Mouse (Mus musculus) kidney, embryonic 14.5 days (tissue): ENCODE data around the gene Cdh10. TPM values are rescaled to one million over a fixed set of nuclear protein-coding genes. Genes with fewer than 3 reads are reported as not detected.
A peak's percentile ranks its signal among the peaks of the same experiment; 100 is the strongest.

Experiments used
- ATAC-seq: fragments of 200-750 bp; cut with Nextera tagmentation; 2 replicates; pipeline ENCODE4 v1.8.0; 2017; ENCODE audit warnings: moderate number of reproducible peaks, mild to moderate bottlenecking, moderate TSS enrichment, moderate library complexity; ENCODE audit not compliant: low FRiP score, low TSS enrichment
- H3K27ac ChIP-seq: fragments of 300-500 bp; sonication (generic); 2 replicates; pipeline ENCODE4 v1.5.1; 2014; ENCODE audit warnings: low read depth, mild to moderate bottlenecking, low read length, moderate library complexity, mixed read lengths
- H3K27me3 ChIP-seq: fragments of 300-500 bp; sonication (generic); 2 replicates; pipeline ENCODE4 v1.6.1; 2014; ENCODE audit warnings: mild to moderate bottlenecking, low read length; ENCODE audit not compliant: control insufficient read depth, insufficient read depth
- H3K36me3 ChIP-seq: fragments of 300-500 bp; sonication (generic); 2 replicates; pipeline ENCODE4 v1.6.1; 2014; ENCODE audit warnings: low read length, mixed read lengths; ENCODE audit not compliant: control insufficient read depth, insufficient read depth
- H3K4me1 ChIP-seq: fragments of 300-500 bp; sonication (generic); 2 replicates; pipeline ENCODE4 v1.6.1; 2014; ENCODE audit warnings: low read length, mixed read lengths; ENCODE audit not compliant: control insufficient read depth, insufficient read depth
- H3K4me2 ChIP-seq: fragments of 300-500 bp; sonication (generic); replicated peaks from 2 replicates; pipeline ENCODE4 v1.6.1; 2014; ENCODE audit warnings: low read depth, mild to moderate bottlenecking, low read length
- H3K4me3 ChIP-seq: fragments of 300-500 bp; sonication (generic); 2 replicates; pipeline ENCODE4 v1.5.1; 2014; ENCODE audit warnings: mild to moderate bottlenecking, low read length
- H3K9ac ChIP-seq: fragments of 300-500 bp; sonication (generic); 2 replicates; pipeline ENCODE4 v1.6.1; 2014; ENCODE audit warnings: low read depth, mild to moderate bottlenecking, low read length, moderate library complexity
- H3K9me3 ChIP-seq: fragments of 300-500 bp; sonication (generic); 2 replicates; pipeline ENCODE4 v1.6.1; 2016; ENCODE audit warnings: low read length; ENCODE audit not compliant: control insufficient read depth
- WGBS: fragments of 180-500 bp; shearing (Covaris S2); extraction: QIAGEN DNeasy Blood & Tissue Kit; methylation state at CpG from one replicate; pipeline ENCODE4 v1.1.7; 2014; 5-methylcytosine and 5-hydroxymethylcytosine counted together
- polyA plus RNA-seq: library from polyadenylated mRNA; unstranded; fragments of >200 nt; fragmentation: Nextera tagmentation; extraction: Ambion mirVana; gene quantifications from 2 replicates; pipeline ENCODE4 v1.2.1, GENCODE M21; 2014

The Cdh10 gene
- polyA plus RNA-seq: 0.59 and 0.87 TPM in 2 replicates

GRCm38 (mm10) chr15:18818185-18818973 lies at the start of gene Cdh10:
Gene Cdh10 (plus strand): TSS chr15:18818947.
- no peak within 1 kb of the TSS for H3K27ac ChIP-seq

GRCm38 (mm10) chr15:18809148-18809827 lies 9.5 kb upstream of the Cdh10 start:
- Histone ChIP-seq H3K4me2 (no peak overlapping the region), H3K27ac (no peak overlapping the region), H3K36me3 (no peaks in the 10 kb centered on the region), H3K4me3 (no peak overlapping the region), H3K27me3 (no peaks in the 10 kb centered on the region), H3K9ac (no peak overlapping the region), H3K9me3 (no peaks in the 10 kb centered on the region), H3K4me1 (no peaks in the 10 kb centered on the region)
- WGBS: 55% methylated on average over 4 of the region's 4 CpGs
- no peak for ATAC-seq

More at GRCm38 (mm10) chr15:18818185-18818973, at the start of gene Cdh10:
- H3K9me3 ChIP-seq: no peaks in the 10 kb centered on the region
- peak; percentile 93 for ATAC-seq
- no peaks in the 10 kb centered on the region for H3K4me1 ChIP-seq
- peak within 1 kb of the TSS; percentile 40 for H3K9ac ChIP-seq
- H3K36me3 ChIP-seq: no peaks in the 10 kb centered on the region
- WGBS: under 1% methylated on average over 24 of the region's 24 CpGs
- peak within 1 kb of the TSS; percentile 55 for H3K4me2 ChIP-seq
- no peaks in the 10 kb centered on the region for H3K27me3 ChIP-seq
- H3K4me3 ChIP-seq: peak within 1 kb of the TSS; percentile 42

- ATAC-seq: no peak
- Histone ChIP-seq H3K27ac (no peak overlapping the region), H3K9ac (no peak overlapping the region), H3K4me1 (no peaks in the 10 kb centered on the region), H3K27me3 (no peaks in the 10 kb centered on the region), H3K4me3 (no peak overlapping the region), H3K4me2 (no peak overlapping the region), H3K36me3 (no peaks in the 10 kb centered on the region), H3K9me3 (no peaks in the 10 kb centered on the region)
- 86% methylated on average over 3 of the region's 3 CpGs for WGBS
Measured at GRCm38 (mm10) chr15:18817707-18818106, 1.0 kb upstream of the Cdh10 start.

- no peak overlapping the region for H3K27ac ChIP-seq
- no peak overlapping the region for H3K9ac ChIP-seq
- WGBS: 35% methylated on average over 3 of the region's 3 CpGs
- H3K4me1 ChIP-seq: no peaks in the 10 kb centered on the region
- H3K9me3 ChIP-seq: no peaks in the 10 kb centered on the region
- H3K36me3 ChIP-seq: no peaks in the 10 kb centered on the region
- H3K27me3 ChIP-seq: no peaks in the 10 kb centered on the region
- ATAC-seq: no peak
- H3K4me2 ChIP-seq: no peak overlapping the region
- no peak overlapping the region for H3K4me3 ChIP-seq
Measured at GRCm38 (mm10) chr15:18820226-18820625, 1.5 kb downstream of the Cdh10 start.

- Histone ChIP-seq H3K9ac (no peak overlapping the region), H3K9me3 (no peaks in the 10 kb centered on the region), H3K4me2 (no peak overlapping the region), H3K36me3 (no peaks in the 10 kb centered on the region), H3K27me3 (no peaks in the 10 kb centered on the region), H3K4me1 (no peaks in the 10 kb centered on the region), H3K27ac (no peak overlapping the region), H3K4me3 (no peak overlapping the region)
- WGBS: 23% methylated on average over 10 of the region's 10 CpGs
- ATAC-seq: peak; percentile 83
Measured at GRCm38 (mm10) chr15:18821114-18821756, 2.5 kb downstream of the Cdh10 start.

- H3K4me3 ChIP-seq: no peak overlapping the region
- H3K9ac ChIP-seq: no peak overlapping the region
- no peak overlapping the region for H3K27ac ChIP-seq
- no peak for ATAC-seq
- H3K27me3 ChIP-seq: no peaks in the 10 kb centered on the region
- H3K4me2 ChIP-seq: no peak overlapping the region
- H3K4me1 ChIP-seq: no peaks in the 10 kb centered on the region
- no peaks in the 10 kb centered on the region for H3K36me3 ChIP-seq
- H3K9me3 ChIP-seq: no peaks in the 10 kb centered on the region
- WGBS: 95% methylated on average over 2 of the region's 2 CpGs
Measured at GRCm38 (mm10) chr15:18823420-18823819, 4.7 kb downstream of the Cdh10 start.

GRCm38 (mm10) chr15:18832263-18832662 lies 13.5 kb downstream of the Cdh10 start:
- H3K27me3 ChIP-seq: no peaks in the 10 kb centered on the region
- H3K9me3 ChIP-seq: no peaks in the 10 kb centered on the region
- no peaks in the 10 kb centered on the region for H3K36me3 ChIP-seq
- 15% methylated on average over 4 of the region's 4 CpGs for WGBS
- H3K4me2 ChIP-seq: no peak overlapping the region
- peak; percentile 60; the same call in 1 of the 2 replicates for ATAC-seq
- no peak overlapping the region for H3K9ac ChIP-seq
- no peaks in the 10 kb centered on the region for H3K4me1 ChIP-seq
- H3K4me3 ChIP-seq: no peak overlapping the region
- H3K27ac ChIP-seq: no peak overlapping the region

GRCm38 (mm10) chr15:18841769-18842168 lies 23.0 kb downstream of the Cdh10 start:
- 82% methylated on average over 2 of the region's 2 CpGs for WGBS

GRCm38 (mm10) chr15:18844807-18845206 lies 26.1 kb downstream of the Cdh10 start:
- Histone ChIP-seq H3K27me3 (no peaks in the 10 kb centered on the region), H3K4me1 (no peaks in the 10 kb centered on the region), H3K27ac (no peak overlapping the region), H3K36me3 (no peaks in the 10 kb centered on the region), H3K9me3 (no peaks in the 10 kb centered on the region), H3K9ac (no peak overlapping the region), H3K4me2 (no peak overlapping the region), H3K4me3 (no peak overlapping the region)
- WGBS: 32% methylated on average over 5 of the region's 5 CpGs
- ATAC-seq: no peak

More at GRCm38 (mm10) chr15:18841769-18842168, 23.0 kb downstream of the Cdh10 start:
- no peaks in the 10 kb centered on the region for H3K4me1 ChIP-seq
- H3K9ac ChIP-seq: no peak overlapping the region
- H3K9me3 ChIP-seq: no peaks in the 10 kb centered on the region
- ATAC-seq: no peak
- no peaks in the 10 kb centered on the region for H3K27me3 ChIP-seq
- no peak overlapping the region for H3K4me3 ChIP-seq
- H3K27ac ChIP-seq: no peak overlapping the region
- H3K4me2 ChIP-seq: no peak overlapping the region
- H3K36me3 ChIP-seq: no peaks in the 10 kb centered on the region
